Mouse (Mus musculus) testis, adult 2 months (tissue): Measurements from ENCODE around the gene Ddx56.

Experiments
- CTCF ChIP-seq: fragments of 200-500 bp; IDR thresholded peaks from 2 replicates; pipeline ENCODE4 v1.5.1; 2012; ENCODE audit warnings: low read depth, mild to moderate bottlenecking, inconsistent platforms, low read length, moderate library complexity; ENCODE audit not compliant: control insufficient read depth, insufficient read depth, insufficient replicate concordance
- POLR2A ChIP-seq: fragments of 200-500 bp; IDR thresholded peaks from 2 replicates; pipeline ENCODE4 v1.6.1; 2012; ENCODE audit warnings: low read depth, mild to moderate bottlenecking, inconsistent platforms, low read length, moderate library complexity; ENCODE audit not compliant: control insufficient read depth

GRCm38 (mm10) chr11:6252824-6253223 lies 14.7 kb downstream of the Ddx56 start:
- TF ChIP-seq CTCF (no peak), POLR2A (no peak)
